Mouse (Mus musculus): ENCODE measurements around the gene Itga4.

Gene Itga4

DNA sequence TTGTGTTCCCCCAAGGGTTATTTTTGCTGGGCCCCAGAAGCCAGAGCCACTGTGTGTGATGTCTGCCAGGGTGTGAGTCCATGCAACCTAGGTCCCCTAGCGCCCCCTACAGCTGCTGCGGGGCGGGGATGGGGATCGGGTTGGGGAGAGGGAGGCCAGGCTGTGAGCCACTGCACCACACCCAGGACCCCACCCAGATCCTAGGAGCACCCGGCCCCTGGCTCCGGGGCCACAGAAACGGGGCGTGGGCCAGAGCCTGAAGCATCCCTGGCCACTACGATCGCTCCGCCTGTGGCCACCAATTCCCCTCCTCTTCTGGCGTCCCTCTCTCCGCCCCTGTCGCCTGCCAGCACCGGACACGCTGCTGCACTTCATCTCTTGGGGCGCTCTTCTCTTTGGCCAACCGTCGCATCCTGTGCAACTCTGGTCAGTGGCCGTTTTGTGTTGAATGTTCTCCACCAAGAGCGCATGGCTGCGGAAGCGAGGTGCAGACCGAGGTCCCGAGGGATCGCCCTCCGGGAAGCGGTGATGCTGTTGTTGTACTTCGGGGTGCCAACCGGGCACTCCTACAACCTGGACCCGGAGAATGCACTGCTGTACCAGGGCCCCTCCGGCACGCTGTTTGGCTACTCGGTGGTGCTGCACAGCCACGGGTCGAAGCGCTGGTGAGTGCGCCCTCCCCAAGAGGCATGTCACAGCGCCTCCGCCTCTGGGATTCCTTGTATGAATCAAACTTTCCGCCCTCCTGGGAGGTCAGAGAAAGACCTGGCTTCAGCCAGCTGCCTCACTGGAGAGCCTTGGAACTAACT, at the start of gene Itga4:
Gene Itga4 (plus strand): TSS at position 235 of the 809 bp plus-strand sequence.
- peak; percentile 96 to 97 for DNase-seq (ENCODE audit: low spot score in 2 of 2)

DNA sequence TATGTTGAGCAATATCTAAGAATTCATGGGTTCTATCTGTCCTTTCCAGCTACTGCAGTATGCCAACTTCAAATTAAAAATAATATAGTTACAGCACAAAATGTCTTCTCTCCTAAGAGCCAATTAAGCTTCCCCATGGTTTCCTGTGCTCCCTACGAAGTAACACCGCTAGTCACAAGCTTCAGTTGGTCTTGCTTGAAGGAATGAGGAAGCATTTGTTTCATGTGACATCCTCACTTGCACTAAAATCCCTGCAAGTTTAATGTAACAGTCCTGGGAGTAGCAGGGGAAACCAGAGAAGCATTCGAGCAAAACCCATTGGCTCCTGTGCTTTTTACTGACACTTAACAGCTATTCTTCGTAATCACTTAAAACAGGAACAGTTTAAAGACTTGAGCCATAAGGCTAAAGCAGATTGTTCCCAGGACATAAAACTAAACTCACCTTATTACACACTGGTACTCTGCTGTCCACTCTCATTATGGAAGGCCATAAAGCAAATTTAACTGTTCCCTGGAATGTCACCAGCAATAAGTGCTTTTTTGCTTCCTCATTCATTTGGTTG, 49.0 kb upstream of the Itga4 start:
- DNase-seq (ENCODE audit: low spot score in 2 of 2) = no peak

DNA sequence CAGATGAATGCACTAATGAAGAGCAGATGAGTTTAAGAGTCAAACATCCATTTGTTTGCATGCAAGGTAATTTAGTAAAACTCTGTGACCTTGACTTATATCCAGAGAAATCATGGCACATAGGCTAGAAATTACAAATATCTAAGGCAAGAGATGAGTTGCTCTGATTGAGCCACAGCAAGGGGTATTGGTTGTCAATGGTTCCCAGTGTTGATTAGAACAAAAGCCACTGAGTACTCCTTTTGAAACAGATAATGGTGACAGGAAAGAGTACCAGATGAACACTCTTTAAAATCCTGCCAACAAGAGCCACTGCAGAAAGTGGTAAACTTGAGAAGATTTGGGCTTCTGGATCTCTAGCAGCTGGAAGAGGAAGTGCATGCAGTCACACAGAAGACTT, 40.2 kb upstream of the Itga4 start:
- DNase-seq (ENCODE audit: low spot score in 2 of 2) = no peak

DNA sequence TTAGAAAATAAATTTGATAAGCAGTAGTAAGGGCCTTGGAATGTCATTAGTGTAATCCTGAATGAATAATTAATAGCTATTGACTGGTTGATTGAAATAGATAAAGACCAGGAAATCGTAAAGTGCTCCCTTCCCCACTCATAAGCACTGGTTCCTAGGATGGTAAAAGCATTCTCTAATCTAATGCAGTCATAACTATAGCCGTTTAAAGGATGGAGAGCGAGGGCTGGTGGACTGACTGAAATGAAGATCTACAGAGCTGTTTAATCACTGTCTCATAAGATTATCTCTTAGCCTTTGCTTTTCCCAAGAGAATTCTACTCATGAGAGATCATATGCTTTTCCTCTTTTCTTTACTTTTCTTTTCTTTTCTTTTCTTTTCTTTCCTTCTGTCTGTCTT, 39.7 kb upstream of the Itga4 start:
- no peak for DNase-seq (ENCODE audit: low spot score in 2 of 2)

DNA sequence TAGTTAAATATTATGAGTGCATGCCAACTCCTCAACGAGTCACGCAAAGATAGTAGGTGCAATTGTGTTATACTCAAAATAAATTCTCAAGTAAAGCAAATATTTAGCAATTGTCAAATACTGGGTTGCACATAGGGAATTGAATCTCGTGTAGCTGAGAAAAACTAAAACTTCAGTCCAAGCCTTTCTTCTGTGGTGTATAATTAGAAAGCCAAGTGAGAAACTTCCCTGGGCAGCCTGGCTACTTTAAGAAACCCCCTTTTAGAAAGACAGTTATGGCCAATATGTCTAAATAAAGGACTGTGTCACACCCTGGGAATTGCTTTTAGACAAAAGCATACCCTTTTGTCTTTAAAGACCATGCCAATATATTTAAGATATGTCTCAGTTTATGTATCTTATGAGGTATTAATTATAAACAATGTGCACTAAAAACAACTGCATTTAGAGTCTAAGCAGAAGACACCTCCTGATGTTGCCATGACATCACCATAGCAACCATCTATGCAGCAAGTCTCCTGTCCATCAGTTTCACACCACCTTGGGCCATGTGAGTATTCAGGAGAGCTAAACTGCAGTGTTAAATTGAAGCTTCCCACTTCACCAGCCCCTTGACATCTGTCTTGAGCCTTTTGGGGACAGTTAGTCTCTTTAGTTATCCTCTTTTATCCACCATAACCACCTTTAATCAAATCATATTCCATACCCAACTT, 30.4 kb upstream of the Itga4 start:
- DNase-seq (ENCODE audit: low spot score in 2 of 2) = no peak

DNA sequence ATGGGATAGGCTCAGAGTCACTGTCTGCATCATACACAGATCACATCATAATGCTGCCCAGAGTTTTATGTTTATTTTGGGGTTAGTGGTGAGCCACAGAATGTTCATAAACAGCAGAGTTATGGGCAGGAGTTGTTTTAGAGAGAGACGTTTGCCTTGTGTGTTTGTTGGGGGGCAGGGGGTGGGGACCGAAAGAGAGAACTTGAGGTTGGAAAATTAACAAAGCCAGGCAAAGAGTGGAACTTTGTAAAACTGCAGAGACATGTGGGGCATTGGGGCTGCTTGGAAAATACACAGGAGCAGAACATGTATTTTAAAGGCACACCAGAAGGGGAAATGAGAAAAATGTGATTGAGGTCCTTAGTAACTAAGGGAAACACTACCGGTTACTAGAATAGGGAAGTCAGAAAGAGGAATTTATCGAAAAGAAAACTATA, 27.4 kb upstream of the Itga4 start:
- no peak for DNase-seq (ENCODE audit: low spot score in 2 of 2)

DNA sequence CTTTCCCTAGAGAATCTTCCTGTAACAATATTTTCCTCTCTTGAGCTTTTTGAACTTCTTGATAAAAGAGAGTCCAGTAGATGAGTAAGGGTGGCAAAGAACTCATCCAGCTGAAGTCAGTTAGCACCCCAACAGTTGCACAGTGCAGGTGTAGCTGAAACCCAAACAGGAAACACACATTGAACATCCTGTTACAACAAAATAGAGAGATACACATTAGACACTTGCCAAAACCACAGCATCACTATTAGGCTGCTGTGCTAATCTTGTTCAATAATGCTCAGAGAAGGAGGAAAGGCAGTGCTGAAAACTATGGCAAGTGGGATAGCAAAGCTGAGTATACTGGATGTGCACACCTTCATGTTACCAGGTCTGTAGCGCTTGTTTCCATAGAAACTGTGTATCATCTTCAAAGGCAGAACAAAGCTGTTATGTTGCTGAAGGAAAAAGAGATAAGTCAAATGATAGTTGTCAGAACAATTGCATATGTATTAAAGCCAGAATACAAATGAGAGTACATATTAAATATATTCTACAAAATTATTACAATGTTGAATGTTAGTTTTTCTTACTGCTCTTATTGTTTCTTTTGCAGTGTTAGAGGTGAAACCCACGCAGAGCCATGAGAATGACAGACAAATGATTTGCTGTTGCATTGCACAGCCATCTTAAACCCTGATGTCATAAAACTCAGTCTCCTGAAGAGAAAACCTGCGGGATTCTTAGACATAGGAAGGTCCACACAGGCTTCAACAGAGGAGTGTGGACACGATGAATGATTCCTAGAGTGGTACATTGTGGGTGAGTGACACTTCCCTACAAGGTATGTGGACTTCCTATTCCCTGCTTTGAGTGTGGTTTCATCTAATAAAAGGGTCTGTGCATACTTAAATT, 23.9 kb upstream of the Itga4 start:
- DNase-seq (ENCODE audit: low spot score in 2 of 2) = no peak

DNA sequence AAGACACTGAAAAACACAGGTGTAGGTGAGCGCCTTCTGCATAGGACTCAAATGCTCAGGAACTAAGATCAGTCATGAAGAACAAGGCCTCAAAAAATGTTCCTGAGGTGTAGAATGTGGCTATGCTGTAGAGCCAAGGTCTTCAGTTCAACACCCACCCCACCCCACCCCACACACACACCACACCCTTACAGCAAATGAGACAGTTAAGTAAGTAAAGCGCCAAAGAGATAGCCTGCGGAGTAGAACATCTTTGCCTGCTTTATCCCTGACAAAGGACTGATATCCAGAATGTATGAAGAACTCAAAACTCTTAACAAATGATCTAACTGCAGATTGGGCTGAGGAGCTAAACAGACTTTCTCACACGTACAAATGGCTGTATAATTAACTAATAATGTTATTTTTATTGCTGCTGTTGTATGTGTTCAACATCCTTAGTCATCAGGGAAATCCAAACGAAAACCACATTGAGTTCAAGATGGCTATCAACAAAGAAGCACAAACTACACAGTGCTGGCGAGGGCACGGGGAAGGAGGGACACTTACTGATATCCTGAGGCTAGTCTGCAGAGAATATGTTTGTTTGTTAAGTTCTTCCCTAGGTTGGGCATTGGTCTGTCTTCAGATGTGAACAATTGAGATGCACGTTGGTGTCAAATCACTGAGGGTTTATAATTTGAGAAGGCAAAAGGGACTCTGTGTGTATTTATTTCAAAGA, 19.3 kb upstream of the Itga4 start:
- DNase-seq (ENCODE audit: low spot score in 2 of 2) = no peak

DNA sequence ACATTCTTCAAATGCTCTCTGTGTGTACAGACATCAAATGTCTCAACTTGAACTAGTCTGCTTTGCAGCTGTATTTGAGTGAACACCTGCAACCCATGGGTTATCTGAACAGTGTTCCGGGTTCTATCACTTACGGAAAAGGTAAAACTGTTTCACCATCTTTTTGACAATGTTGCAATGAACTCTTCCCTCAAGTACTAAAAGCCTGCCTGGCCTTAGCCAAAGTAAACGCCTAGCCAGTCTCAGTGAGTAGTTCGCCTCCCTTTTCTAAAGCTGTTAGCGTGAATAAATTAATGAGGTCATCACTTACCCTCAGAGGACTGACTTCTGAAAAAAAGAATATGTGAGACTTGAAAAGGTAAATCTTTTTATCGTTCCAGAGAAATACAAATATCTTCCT, 18.0 kb upstream of the Itga4 start:
- no peak for DNase-seq (ENCODE audit: low spot score in 2 of 2)

DNA sequence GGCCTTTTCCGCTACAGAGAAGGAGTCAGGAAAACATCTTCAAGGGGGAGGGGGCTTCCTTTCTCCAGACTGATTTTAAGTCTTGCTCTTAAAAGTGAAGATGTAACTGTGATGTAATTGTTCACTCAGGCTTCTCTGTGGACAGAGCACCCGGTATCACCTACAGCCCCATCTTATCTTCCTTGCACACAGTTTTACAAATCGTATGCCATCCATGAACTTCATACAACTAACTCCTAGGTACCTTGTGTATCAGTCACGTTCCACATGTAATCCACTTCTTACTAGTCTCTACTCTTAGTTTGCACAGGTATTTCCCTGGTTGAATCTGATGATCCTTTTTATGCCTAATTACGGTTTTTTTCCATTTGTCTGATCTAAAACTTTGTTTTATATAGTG, 10.9 kb upstream of the Itga4 start:
- no peak for DNase-seq (ENCODE audit: low spot score in 2 of 2)

DNA sequence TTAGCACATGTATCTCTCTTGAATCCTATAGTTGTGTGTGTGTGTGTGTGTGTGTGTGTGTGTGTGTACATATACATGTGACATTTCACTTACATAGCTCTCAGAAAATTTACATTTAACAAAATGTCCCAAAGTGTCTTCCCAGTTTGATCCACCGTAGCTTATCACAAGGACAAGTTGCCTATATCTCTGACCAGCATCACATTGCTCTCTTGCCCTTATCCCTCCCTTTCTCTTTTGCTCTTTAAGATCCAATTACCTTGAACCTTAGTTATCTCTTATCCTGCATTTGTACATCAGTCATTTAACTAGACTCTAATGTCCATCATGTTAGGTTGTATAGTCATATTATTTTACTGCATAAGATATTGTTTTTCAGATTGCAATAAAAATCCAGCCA, 10.5 kb upstream of the Itga4 start:
- DNase-seq (ENCODE audit: low spot score in 2 of 2) = no peak

DNA sequence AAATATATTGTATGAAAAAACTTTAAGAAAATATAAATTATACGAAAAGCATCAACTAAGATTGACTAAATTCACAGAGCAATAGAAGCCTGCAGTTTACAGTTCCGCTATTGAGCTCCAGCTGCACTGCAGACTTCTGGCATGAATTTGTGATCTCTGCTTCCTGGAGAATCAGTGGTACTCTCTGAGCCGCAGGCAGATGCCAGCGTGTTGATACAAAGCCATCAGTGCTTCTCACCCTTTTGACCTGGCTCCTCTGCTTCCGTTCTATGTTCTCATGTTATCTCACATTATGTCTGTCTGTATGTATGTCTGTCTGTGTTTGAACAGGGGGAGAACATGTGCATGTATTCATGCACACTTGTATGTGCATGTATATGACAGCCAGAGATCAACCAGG, 6.9 kb upstream of the Itga4 start:
- DNase-seq (ENCODE audit: low spot score in 2 of 2) = no peak

DNA sequence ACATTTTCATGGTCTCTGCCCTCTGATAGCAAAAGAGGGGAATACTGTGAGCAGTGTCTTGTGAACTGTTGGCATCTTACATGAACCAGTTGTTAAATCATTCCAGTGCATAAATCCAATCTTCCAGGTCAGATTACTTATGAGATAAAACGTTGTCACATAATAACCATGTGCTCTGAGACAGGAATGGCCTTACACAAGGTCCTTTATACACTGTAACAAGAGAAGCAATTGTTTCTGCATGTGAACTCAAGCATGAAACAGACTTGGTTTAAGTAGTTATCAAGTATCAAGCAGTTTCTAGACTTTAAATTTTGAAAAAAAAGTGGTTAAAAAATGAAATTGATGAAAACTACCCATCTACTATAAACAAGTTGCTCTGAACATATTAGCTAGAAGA, 4.7 kb upstream of the Itga4 start:
- DNase-seq (ENCODE audit: low spot score in 2 of 2) = no peak

DNA sequence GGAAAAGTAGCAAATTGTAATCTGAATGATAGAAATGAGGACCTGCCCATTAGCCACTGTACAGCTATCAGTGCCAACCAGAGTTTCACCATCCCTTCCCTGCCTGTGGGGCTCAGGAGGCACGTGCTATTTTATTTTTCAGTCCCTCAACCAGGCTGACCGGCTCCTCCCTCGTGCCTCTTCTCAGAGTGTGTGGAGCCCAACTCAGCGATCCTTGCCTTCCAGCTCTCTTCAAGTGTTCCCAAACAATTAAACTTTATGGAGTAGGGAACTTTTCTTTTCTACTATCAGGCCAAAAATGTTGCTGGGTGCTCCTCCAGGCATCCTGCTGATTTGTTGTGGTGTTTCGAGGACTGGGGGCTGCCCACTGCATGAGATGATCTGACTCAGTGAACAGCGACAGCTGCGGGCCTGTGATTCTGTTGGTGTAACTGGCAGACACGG, 1.4 kb upstream of the Itga4 start:
- DNase-seq (ENCODE audit: low spot score in 2 of 2) = peak in 1 of 2 experiments; percentile 30

DNA sequence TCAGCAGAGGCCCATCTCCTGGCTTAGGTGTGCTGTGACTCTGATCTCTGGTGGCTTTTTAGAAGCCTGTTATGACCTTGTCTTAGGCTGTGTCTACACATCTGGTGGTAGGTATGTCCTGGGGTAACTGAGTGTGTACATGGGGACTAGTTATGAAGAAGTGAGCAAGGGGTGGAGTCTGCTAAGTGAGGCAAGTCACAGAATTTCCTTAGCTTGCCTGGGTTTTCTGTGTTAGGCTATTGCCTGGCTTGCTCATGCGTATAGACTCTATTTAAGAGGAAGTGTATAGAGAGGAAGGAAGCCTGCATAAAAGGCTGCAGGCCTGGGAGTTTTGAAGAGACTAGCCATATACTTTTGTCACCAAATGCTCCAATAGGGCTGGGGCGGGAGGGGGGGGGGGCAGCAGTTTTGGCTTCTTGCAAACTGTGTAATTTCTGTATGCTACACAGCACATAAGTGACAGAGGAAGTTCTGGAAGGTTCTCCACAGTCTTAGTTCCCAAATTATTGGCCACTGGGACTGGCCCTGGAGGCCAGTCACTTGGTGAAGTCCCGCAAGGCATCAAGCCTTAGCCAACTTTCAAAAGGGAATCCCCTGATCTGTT, 536 bp upstream of the Itga4 start:
- peak; percentile 14 to 28 for DNase-seq (ENCODE audit: low spot score in 2 of 2)

DNA sequence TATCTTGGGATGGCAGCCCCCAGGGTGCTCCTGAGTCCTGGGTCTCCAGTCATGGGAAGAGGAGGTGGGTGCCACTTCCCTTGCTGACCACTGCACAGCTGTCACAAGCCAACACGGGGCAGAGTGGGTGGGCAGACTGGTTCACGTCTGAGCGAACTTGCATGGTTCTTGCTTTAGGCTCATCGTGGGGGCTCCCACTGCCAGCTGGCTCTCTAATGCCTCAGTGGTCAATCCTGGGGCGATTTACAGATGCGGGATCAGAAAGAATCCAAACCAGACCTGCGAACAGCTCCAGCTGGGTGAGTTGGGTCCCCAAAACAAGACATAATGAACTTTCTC, 744 bp downstream of the Itga4 start:
- DNase-seq (ENCODE audit: low spot score in 2 of 2) = peak in 1 of 2 experiments; percentile 39

DNA sequence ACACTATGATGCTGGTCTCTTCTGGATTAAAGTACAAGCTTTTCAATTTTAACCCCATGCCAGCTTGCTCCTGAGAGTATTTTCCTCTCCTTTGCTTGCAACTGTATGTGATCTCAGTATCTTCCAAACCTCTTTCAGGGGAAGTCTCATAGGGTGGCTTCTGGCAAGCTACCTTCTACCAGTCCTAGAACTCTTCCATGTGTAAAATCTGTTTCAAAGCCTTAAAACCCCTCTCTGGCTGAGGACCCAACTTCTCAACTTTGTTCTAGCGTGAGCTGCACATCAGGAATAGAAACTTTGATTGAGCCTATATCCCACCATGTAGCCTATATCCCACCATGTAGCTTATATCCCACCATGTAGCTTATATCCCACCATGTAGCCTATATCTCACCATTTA, 1.1 kb downstream of the Itga4 start:
- no peak for DNase-seq (ENCODE audit: low spot score in 2 of 2)

DNA sequence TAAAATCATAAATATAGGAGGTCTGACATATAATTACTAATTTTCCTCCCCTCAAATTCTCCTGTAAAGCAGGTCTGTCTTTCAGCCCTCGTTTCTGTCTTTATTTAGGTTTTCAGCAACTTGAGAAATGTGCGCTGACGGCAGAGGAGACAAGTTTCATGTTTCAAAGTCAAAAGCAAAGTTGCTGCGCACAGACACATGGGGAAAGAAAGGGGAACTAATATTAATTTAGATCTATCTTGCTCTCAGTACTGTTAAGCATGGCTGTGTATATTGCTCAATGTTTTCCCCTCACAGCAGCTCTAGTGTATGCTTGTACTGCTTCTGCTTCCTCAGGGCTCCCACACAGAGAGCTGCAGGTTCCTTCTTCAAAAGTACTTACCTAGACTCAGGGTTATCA, 1.7 kb downstream of the Itga4 start:
- no peak for DNase-seq (ENCODE audit: low spot score in 2 of 2)

DNA sequence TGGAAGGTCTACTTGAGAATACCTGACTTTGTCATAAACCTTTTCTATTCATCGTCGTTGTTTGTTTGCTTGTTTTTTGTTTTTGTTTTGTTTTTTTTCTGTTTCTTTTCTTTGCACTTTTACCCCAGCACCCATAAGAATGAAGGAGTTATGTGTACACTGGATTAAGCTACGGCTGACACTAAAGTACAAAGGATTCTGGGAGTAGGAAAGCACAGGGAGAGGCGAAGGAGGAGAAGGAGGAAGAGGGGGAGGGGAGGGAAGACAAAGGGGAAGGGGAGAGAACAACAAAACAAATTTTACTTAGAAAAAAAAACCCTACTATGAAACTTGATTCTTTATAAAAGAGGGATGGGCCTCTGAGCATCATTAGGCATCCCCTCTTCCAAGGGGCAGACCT, 2.2 kb downstream of the Itga4 start:
- no peak for DNase-seq (ENCODE audit: low spot score in 2 of 2)

DNA sequence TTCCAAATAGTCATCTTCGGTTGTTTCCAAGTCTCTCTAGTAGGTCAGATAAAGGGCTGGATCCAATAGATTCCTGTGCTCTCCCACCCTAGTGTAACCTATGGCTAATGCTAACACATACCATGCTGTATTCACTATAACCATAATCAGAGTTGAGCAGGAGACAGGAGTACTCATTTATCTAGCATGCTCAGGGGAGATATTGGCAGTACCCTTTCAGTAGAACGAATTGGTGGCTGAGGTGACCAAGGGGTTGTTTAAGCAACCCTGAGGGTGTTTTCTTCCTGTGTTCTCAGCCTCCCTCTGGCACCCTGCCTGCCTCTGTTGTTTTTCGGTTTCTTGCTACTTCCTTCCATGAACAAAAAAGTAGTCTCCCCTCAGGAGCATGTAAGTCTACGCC, 4.1 kb downstream of the Itga4 start:
- peak in 1 of 2 experiments; percentile 31 for DNase-seq (ENCODE audit: low spot score in 2 of 2)

DNA sequence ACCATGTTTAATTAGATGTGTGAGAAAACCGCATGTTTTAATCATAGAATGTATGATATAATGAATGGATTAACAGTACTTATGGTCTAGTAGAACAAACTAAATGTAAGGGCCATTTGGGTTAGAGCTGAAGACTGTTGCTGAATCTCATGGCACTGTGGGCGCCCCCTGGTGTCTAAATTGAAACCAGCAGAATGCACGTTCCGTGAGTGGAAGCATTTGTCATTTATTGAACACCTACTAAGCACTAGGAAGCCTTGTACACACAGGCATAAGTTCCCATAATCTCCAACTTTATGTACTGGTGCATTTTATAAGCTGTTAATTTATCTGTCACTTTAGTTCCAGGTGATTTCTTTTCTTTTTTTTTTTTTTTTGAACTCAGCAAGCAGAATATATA, 10.4 kb downstream of the Itga4 start:
- peak; percentile 74 to 89 for DNase-seq (ENCODE audit: low spot score in 2 of 2)
